Mouse (Mus musculus) hindbrain, embryonic 14.5 days (tissue): ENCODE measurements around the gene Atoh8. TPM values are rescaled to one million over a fixed set of nuclear protein-coding genes. Genes with fewer than 3 reads are reported as not detected.

ENCODE experiments used
- ATAC-seq: fragments of 200-750 bp; cut with Nextera tagmentation; 2 replicates; pipeline ENCODE4 v1.8.0; 2017; ENCODE audit warnings: moderate number of reproducible peaks, mild to moderate bottlenecking, moderate TSS enrichment, moderate library complexity; ENCODE audit not compliant: low FRiP score
- DNase-seq: peaks from one replicate; pipeline ENCODE4 v3.0.0-alpha.2; 2015; ENCODE audit warnings: low spot score
- H3K27ac ChIP-seq: fragments of 300-500 bp; sonication (generic); 2 replicates; pipeline ENCODE4 v1.5.1; 2014; ENCODE audit warnings: mild to moderate bottlenecking, moderate library complexity
- H3K27me3 ChIP-seq: fragments of 300-500 bp; sonication (generic); 2 replicates; pipeline ENCODE4 v1.6.1; 2014; ENCODE audit warnings: mild to moderate bottlenecking, low read length, mixed read lengths; ENCODE audit not compliant: control insufficient read depth, insufficient read depth
- H3K36me3 ChIP-seq: fragments of 300-500 bp; sonication (generic); replicated peaks from 2 replicates; pipeline ENCODE4 v1.6.1; 2014; ENCODE audit not compliant: control insufficient read depth, insufficient read depth
- H3K4me1 ChIP-seq: fragments of 300-500 bp; sonication (generic); replicated peaks from 2 replicates; pipeline ENCODE4 v1.6.1; 2014; ENCODE audit warnings: antibody characterized with exemption, low read length, mixed read lengths; ENCODE audit not compliant: control insufficient read depth, insufficient read depth
- H3K4me2 ChIP-seq: fragments of 300-500 bp; sonication (generic); replicated peaks from 2 replicates; pipeline ENCODE4 v1.6.1; 2014; ENCODE audit warnings: mild to moderate bottlenecking, moderate library complexity
- H3K4me3 ChIP-seq: fragments of 300-500 bp; sonication (generic); replicated peaks from 2 replicates; pipeline ENCODE4 v1.5.1; 2014; ENCODE audit warnings: mild to moderate bottlenecking, low read length
- H3K9ac ChIP-seq: fragments of 300-500 bp; sonication (generic); 2 replicates; pipeline ENCODE4 v1.6.1; 2014
- H3K9me3 ChIP-seq: fragments of 300-500 bp; sonication (generic); 2 replicates; pipeline ENCODE4 v1.6.1; 2016; ENCODE audit warnings: low read length; ENCODE audit not compliant: control insufficient read depth
- WGBS: fragments of 180-500 bp; shearing (Covaris S2); extraction: QIAGEN DNeasy Blood & Tissue Kit; methylation state at CpG from one replicate; pipeline ENCODE4 v1.1.7; 2014; 5-methylcytosine and 5-hydroxymethylcytosine counted together
- polyA plus RNA-seq: library from polyadenylated mRNA; unstranded; fragments of >200 nt; fragmentation: Nextera tagmentation; extraction: Ambion mirVana; gene quantifications from 2 replicates; pipeline ENCODE4 v1.2.1, GENCODE M21; 2014

Gene Atoh8
- polyA plus RNA-seq, 1 experiment from 2014 or later: 3.0 TPM

GRCm38 (mm10) chr6:72273153-72273552 lies 37.8 kb upstream of the Atoh8 start:
- no peak for DNase-seq
- 83% methylated on average over 6 of the region's 6 CpGs for WGBS

GRCm38 (mm10) chr6:72272161-72272696 lies 36.9 kb upstream of the Atoh8 start:
- no peaks in the 10 kb centered on the region for H3K27me3 ChIP-seq
- 85% methylated on average over 10 of the region's 10 CpGs for WGBS
- H3K27ac ChIP-seq: no peak overlapping the region
- no peak overlapping the region for H3K4me3 ChIP-seq
- DNase-seq (no peak), ATAC-seq (no peak)
- H3K4me1 ChIP-seq: no peaks in the 10 kb centered on the region
- H3K9me3 ChIP-seq: no peaks in the 10 kb centered on the region
- no peak overlapping the region for H3K9ac ChIP-seq
- H3K36me3 ChIP-seq: no peaks in the 10 kb centered on the region
- H3K4me2 ChIP-seq: no peak overlapping the region

More at GRCm38 (mm10) chr6:72273153-72273552, 37.8 kb upstream of the Atoh8 start:
- Histone ChIP-seq H3K4me1 (no peaks in the 10 kb centered on the region), H3K4me3 (no peak overlapping the region), H3K36me3 (no peaks in the 10 kb centered on the region), H3K4me2 (no peak overlapping the region), H3K9ac (no peak overlapping the region), H3K27me3 (no peaks in the 10 kb centered on the region), H3K27ac (no peak overlapping the region), H3K9me3 (no peaks in the 10 kb centered on the region)
- ATAC-seq: no peak

GRCm38 (mm10) chr6:72270952-72271519 lies 35.7 kb upstream of the Atoh8 start:
- Histone ChIP-seq H3K4me2 (no peak overlapping the region), H3K36me3 (no peaks in the 10 kb centered on the region), H3K27ac (no peak overlapping the region), H3K9ac (no peak overlapping the region), H3K9me3 (no peaks in the 10 kb centered on the region), H3K4me1 (no peaks in the 10 kb centered on the region), H3K4me3 (no peak overlapping the region), H3K27me3 (no peaks in the 10 kb centered on the region)
- ATAC-seq (no peak), DNase-seq (no peak)
- WGBS: 86% methylated on average over 11 of the region's 11 CpGs

GRCm38 (mm10) chr6:72270258-72270657 lies 34.9 kb upstream of the Atoh8 start:
- WGBS: 86% methylated on average over 5 of the region's 5 CpGs
- Histone ChIP-seq H3K4me2 (no peak overlapping the region), H3K27ac (no peak overlapping the region), H3K27me3 (no peaks in the 10 kb centered on the region), H3K9ac (no peak overlapping the region), H3K4me1 (no peaks in the 10 kb centered on the region), H3K4me3 (no peak overlapping the region), H3K9me3 (no peaks in the 10 kb centered on the region), H3K36me3 (no peaks in the 10 kb centered on the region)
- ATAC-seq (no peak), DNase-seq (no peak)

- H3K27ac ChIP-seq: no peak overlapping the region
- H3K9me3 ChIP-seq: no peaks in the 10 kb centered on the region
- DNase-seq (no peak), ATAC-seq (no peak)
- H3K4me3 ChIP-seq: no peak overlapping the region
- H3K36me3 ChIP-seq: no peaks in the 10 kb centered on the region
- no peak overlapping the region for H3K4me2 ChIP-seq
- H3K9ac ChIP-seq: no peak overlapping the region
- H3K27me3 ChIP-seq: no peaks in the 10 kb centered on the region
- H3K4me1 ChIP-seq: no peaks in the 10 kb centered on the region
- WGBS: 66% methylated on average over 9 of the region's 9 CpGs
These were observed 32.9 kb upstream of the Atoh8 start for GRCm38 (mm10) chr6:72268149-72268847.

GRCm38 (mm10) chr6:72265664-72266063 lies 30.3 kb upstream of the Atoh8 start:
- H3K9ac ChIP-seq: no peak overlapping the region
- H3K36me3 ChIP-seq: no peaks in the 10 kb centered on the region
- no peak overlapping the region for H3K4me2 ChIP-seq
- 83% methylated on average over 6 of the region's 6 CpGs for WGBS
- ATAC-seq: no peak
- no peaks in the 10 kb centered on the region for H3K9me3 ChIP-seq
- DNase-seq: no peak
- no peak overlapping the region for H3K27ac ChIP-seq
- no peak overlapping the region for H3K4me3 ChIP-seq
- H3K27me3 ChIP-seq: 0 out of 2 replicates have a peak, but pooled peaks cover 3% of the 10 kb centered on the region
- no peaks in the 10 kb centered on the region for H3K4me1 ChIP-seq

- Histone ChIP-seq H3K9me3 (no peaks in the 10 kb centered on the region), H3K4me3 (no peak overlapping the region), H3K36me3 (no peaks in the 10 kb centered on the region), H3K9ac (no peak overlapping the region), H3K27me3 (0 out of 2 replicates have a peak, but pooled peaks cover 3% of the 10 kb centered on the region), H3K27ac (no peak overlapping the region), H3K4me1 (no peaks in the 10 kb centered on the region), H3K4me2 (no peak overlapping the region)
- DNase-seq: no peak
- 74% methylated on average over 5 of the region's 5 CpGs for WGBS
- no peak for ATAC-seq
These were observed 28.4 kb upstream of the Atoh8 start for GRCm38 (mm10) chr6:72263679-72264265.

GRCm38 (mm10) chr6:72261683-72262320 lies 26.4 kb upstream of the Atoh8 start:
- H3K36me3 ChIP-seq: no peaks in the 10 kb centered on the region
- H3K4me2 ChIP-seq: no peak overlapping the region
- ATAC-seq (peak; percentile 31; the same call in 1 of the 2 replicates), DNase-seq (no peak)
- 0 out of 2 replicates have a peak, but pooled peaks cover 3% of the 10 kb centered on the region for H3K27me3 ChIP-seq
- H3K9ac ChIP-seq: no peak overlapping the region
- no peaks in the 10 kb centered on the region for H3K9me3 ChIP-seq
- H3K4me1 ChIP-seq: no peaks in the 10 kb centered on the region
- 78% methylated on average over 12 of the region's 12 CpGs for WGBS
- no peak overlapping the region for H3K4me3 ChIP-seq
- H3K27ac ChIP-seq: no peak overlapping the region
